Mouse (Mus musculus): ENCODE data around the gene Edn1.

The Edn1 gene

DNA sequence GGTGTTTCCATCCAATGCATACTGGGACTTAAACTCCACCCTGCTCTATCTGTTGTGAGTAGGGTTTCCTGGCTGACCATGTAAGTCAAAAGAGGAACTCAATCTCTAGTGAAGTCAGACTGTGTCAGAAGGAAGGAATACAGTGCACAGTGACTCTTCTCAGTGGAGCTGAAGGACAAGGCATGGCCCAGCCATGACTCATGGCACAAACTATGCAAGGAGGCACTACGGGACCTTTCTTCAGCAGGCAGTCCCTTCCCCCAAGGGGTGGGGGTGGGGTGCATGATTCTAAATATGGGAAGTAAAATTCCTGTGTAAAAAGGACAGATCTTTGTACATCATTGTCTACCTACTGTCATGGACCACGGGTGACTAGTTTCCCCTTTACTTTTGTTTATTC is 27.3 kb downstream of the Edn1 start:
- DNase-seq = no peak

DNA sequence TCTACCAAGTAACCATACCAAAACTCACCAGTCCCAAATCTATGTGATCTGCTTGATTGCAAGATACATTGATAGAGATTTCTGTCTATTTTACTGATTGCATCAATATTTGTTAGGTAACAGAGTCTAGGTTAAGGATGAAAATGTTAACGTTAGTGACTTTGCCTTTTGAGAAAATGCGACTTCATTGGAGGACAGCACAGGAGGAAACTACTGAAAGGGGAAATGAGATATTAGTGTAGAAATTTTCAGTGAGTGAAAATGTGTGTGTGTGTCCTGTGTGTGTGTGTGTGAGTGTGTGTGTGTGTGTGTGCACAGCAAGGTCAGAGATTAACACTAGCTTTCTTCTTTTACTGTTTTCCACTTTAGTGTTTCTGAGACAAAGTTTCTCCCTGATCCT is 29.8 kb downstream of the Edn1 start:
- no peak for DNase-seq

DNA sequence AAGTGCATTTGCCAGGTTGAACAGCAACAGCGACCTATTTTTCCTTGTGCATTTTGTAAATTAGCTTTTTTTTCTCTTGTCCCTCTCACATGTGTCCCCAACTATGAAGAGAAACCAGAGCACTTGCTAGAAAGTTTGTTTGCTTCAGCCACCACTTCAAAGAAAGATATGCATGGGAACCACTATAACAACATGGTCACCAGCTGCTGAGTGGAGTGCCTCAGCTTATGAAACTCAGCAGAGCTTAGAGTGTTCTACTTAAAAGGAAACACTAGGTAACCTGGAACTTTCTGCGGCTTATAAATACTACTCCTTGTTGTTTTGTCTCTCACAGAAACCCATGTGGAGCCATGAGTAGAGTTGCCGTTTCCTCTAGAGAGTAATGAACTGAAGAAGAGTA is 33.7 kb downstream of the Edn1 start:
- DNase-seq = no peak

DNA sequence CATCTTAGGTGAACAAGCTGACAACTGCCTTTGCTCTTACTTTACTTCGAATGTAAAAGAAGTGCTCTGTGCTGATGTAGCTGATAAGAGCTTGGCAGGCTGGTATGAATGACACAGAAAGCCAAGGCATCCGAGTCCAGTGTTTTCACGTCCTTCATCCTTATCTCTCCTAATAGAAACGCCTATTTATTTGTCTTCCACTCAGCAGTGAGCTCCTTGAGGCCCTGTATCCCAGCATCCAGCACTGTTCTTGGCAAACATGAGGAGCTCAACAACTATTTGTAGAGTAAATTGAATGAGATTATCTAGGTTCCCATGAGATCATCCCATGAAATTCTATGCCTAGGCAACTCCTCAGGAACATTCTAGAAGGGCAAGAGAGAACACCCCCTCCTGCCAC is 35.1 kb downstream of the Edn1 start:
- no peak for DNase-seq

DNA sequence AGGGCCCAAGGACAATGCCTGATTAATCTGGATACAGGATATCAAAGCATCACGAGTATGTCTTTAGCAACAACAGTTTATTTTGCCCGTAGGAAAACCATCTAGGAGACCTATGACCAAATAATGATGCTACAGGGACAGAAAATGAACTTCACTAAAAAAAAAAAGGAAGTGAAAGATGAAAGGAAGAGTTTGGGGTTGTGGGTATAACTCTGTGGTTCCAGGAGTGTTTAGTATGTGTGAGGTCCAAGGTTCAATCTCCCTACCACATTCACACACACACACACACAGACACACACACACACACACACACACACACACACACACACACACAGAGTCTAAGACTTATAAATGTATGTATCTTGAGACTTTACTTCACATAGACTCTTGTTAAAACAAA is 35.8 kb downstream of the Edn1 start:
- DNase-seq = no peak

DNA sequence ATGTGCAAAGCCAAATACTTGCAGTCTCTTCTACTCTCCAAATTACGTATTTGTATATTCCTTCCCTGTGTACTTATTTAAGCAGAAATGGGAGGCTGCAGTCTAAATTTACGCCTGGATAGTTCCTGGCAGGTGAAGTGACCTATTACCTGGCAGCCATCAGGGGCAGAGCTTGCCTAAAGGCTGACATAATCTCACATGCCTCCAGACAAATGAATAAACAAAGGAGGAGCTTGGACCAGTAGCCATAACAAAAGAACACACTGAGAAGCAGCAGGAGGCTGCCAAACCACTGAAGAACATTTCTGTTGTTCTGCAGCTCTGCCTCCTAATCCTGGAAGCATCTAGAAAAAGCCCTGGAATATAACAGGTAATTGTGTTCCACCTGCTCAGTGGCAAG is 38.2 kb downstream of the Edn1 start:
- DNase-seq = no peak

DNA sequence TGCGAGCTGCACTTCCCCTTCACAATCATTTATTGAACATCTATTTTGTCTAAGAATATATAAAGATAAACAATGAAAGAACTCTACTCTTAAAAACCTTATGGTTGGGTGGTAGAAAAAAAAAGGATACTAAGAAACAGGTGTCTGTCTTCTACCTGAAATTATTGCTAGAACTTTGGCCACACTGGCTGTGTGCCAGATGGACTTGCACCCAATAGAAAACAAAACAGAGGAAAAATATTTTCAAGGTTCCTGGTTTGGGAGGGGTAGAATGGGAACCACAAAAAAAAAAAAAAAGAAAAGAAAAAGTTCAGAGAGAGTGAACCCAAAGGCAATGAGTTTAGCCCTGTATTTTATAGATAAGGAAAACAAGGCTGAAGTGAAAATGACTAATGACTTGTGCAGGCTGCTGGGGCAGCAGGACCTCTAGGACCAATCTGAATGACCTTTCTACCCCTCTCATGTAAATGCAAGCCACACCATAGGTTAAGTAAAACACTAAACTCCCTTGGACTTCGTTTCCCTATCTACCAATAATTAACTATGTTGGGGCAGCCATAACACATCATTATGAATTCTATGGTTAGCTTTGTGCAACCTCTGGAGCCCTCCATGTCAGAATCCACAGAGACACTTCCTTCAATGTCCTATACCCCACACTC is 40.7 kb downstream of the Edn1 start:
- DNase-seq = no peak

DNA sequence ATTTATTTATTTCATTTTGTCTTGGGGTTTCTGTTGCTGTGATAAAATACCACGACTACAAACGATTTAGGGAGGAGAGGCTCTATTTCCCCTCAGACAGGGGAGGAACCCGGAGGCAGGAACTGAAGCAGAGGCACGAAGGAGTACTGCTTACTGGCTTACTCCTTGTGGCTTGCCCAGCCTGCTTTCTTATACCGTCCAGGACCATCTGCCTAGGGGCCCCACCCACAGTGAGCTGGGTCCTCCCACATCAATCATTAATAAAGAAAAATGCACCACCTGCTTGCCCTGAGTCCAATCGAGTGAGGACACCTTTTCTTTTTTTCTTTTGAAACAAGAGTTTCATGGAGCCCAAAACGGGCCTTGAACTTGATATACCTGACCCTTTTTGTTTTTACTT is 44.2 kb downstream of the Edn1 start:
- DNase-seq = no peak

DNA sequence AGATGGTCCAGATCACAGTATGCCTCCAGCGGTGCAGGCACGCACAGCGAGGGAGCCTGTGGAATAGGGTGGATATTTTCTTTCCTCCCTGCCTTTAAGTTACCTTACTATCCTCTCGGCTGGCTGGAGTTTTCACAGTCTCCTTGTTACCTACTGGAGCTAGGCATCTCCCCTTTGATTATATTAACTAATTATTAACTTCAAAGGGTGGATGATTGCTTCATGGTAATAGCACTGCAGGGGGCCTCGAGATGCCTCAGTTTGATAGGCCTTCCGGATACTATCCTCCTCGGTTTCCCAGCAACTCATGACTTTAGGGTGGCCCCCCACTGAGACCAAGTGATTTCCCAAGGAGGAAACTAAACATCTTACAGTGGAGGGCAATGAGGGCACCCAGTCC is 45.1 kb downstream of the Edn1 start:
- DNase-seq = no peak

DNA sequence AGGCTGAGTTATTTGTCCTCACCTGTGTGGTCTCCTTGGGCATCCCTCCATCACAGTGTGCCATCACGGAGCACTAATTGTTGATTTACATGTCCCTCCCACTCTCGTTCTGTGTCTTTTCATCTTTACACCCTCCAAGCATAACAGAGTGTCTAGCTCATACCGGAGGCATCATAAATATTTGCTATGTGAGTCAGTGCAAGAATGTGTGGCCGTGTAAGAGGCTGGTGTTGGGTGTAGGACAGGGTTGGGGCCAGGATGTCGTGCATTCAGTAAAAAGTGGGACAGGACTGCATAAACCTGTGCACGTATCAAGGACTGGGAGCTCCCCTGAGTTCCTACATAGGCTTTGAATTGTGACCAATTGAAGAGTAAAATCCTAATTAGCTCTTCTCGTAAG is 50.4 kb downstream of the Edn1 start:
- DNase-seq = no peak

Measured in cerebellum, postnatal 14 days (tissue).